Mouse (Mus musculus) CH12.LX (cell line): ENCODE measurements around the gene Pax6. TPM values are rescaled to one million over a fixed set of nuclear protein-coding genes. Genes with fewer than 3 reads are reported as not detected.

ENCODE experiments used
- DNase-seq: peaks from one replicate; pipeline ENCODE4 v3.0.0-alpha.2; 2013; ENCODE audit errors: extremely low read depth
- H3K27ac ChIP-seq: 2 replicates; pipeline ENCODE4 v1.5.1; 2012; ENCODE audit warnings: low read depth, mild to moderate bottlenecking, control low read depth, moderate library complexity; ENCODE audit not compliant: insufficient read depth
- H3K27me3 ChIP-seq: replicated peaks from 2 replicates; pipeline ENCODE3; 2012; ENCODE audit warnings: inconsistent platforms
- H3K36me3 ChIP-seq, 2 experiments: replicated peaks in 1 of 2; 2 replicates each; pipeline versions ENCODE3 to v1.6.1; 2012; ENCODE audit warnings: inconsistent platforms in 1 of 2, low read length in 1 of 2, mild to moderate bottlenecking in 1 of 2, mixed read lengths in 1 of 2, moderate library complexity in 1 of 2; ENCODE audit not compliant: control insufficient read depth in 1 of 2, insufficient read depth in 1 of 2
- H3K4me1 ChIP-seq, 2 experiments: 2 replicates each; pipeline ENCODE4 v1.6.1; 2012; ENCODE audit warnings: inconsistent platforms in 1 of 2, moderate library complexity in 1 of 2; ENCODE audit not compliant: insufficient read depth in 2 of 2, control insufficient read depth in 1 of 2
- H3K4me2 ChIP-seq: 2 replicates; pipeline ENCODE4 v1.6.1; 2012; ENCODE audit warnings: low read depth, mild to moderate bottlenecking, control low read depth; ENCODE audit not compliant: poor library complexity, insufficient read depth, severe bottlenecking
- H3K4me3 ChIP-seq, 3 experiments: fragments of 150-350 bp in 1 of 3; sonication (generic) in 1 of 3; replicated peaks in 1 of 3; 2 replicates each; pipeline versions ENCODE3 to v1.5.1; 2011 to 2012; ENCODE audit warnings: low read depth in 2 of 3, low read length in 2 of 3, mild to moderate bottlenecking in 2 of 3, moderate library complexity in 2 of 3, control low read depth in 1 of 3, improper control_type of control experiment in 1 of 3, inconsistent platforms in 1 of 3, mixed read lengths in 1 of 3; ENCODE audit not compliant: poor library complexity in 1 of 3
- H3K79me2 ChIP-seq: replicated peaks from 2 replicates; pipeline ENCODE4 v1.6.1; 2012; ENCODE audit warnings: mild to moderate bottlenecking, moderate library complexity; ENCODE audit not compliant: control insufficient read depth, poor library complexity, insufficient read depth, severe bottlenecking; ENCODE audit errors: extremely low read depth
- H3K9ac ChIP-seq: 2 replicates; pipeline ENCODE4 v1.6.1; 2012; ENCODE audit warnings: low read depth, mild to moderate bottlenecking, control low read depth, moderate library complexity; ENCODE audit not compliant: insufficient read depth
- H3K9me3 ChIP-seq: replicated peaks from 2 replicates; pipeline ENCODE3; 2012; ENCODE audit warnings: low read length, inconsistent platforms, mixed read lengths
- BHLHE40 ChIP-seq: IDR thresholded peaks from 2 replicates; pipeline ENCODE4 v1.6.1; 2011; ENCODE audit warnings: mild to moderate bottlenecking, low read depth, low read length, improper control_type of control experiment
- CHD1 ChIP-seq: IDR thresholded peaks from 2 replicates; pipeline ENCODE4 v1.6.1; 2012; ENCODE audit warnings: low read depth, low read length, improper control_type of control experiment, inconsistent platforms
- CTCF ChIP-seq, 2 experiments: IDR thresholded peaks in 1 of 2; conservative IDR thresholded peaks in 1 of 2; 2 replicates each; pipeline ENCODE4 v1.5.1; 2011 to 2012; ENCODE audit warnings: low read depth in 2 of 2, low read length in 2 of 2, improper control_type of control experiment in 1 of 2, inconsistent platforms in 1 of 2, mild to moderate bottlenecking in 1 of 2, moderate library complexity in 1 of 2
- E2F4 ChIP-seq: IDR thresholded peaks from 2 replicates; pipeline ENCODE4 v1.6.1; 2011; ENCODE audit warnings: low read depth, low read length, improper control_type of control experiment; ENCODE audit not compliant: insufficient replicate concordance
- ELF1 ChIP-seq: IDR thresholded peaks from 2 replicates; pipeline ENCODE4 v1.6.1; 2014; ENCODE audit warnings: low read depth, mild to moderate bottlenecking, inconsistent platforms, low read length, improper control_type of control experiment
- ETS1 ChIP-seq: conservative IDR thresholded peaks from 2 replicates; pipeline ENCODE4 v1.6.1; 2012; ENCODE audit warnings: low read depth, mild to moderate bottlenecking, inconsistent platforms, low read length, improper control_type of control experiment, moderate library complexity
- GABPA ChIP-seq: IDR thresholded peaks from 2 replicates; pipeline ENCODE4 v1.6.1; 2012; ENCODE audit warnings: low read depth, low read length, improper control_type of control experiment, inconsistent platforms; ENCODE audit not compliant: insufficient replicate concordance
- JUND ChIP-seq: conservative IDR thresholded peaks from 2 replicates; pipeline ENCODE4 v1.6.1; 2011; ENCODE audit warnings: low read depth, low read length, improper control_type of control experiment
- KAT2A ChIP-seq: IDR thresholded peaks from 2 replicates; pipeline ENCODE4 v1.6.1; 2012; ENCODE audit warnings: low read length, improper control_type of control experiment, inconsistent platforms; ENCODE audit not compliant: insufficient replicate concordance
- MAX ChIP-seq: IDR thresholded peaks from 2 replicates; pipeline ENCODE4 v1.6.1; 2011; ENCODE audit warnings: low read length, improper control_type of control experiment
- NELFE ChIP-seq: IDR thresholded peaks from 2 replicates; pipeline ENCODE4 v1.6.1; 2011; ENCODE audit warnings: low read depth, low read length, improper control_type of control experiment
- NRF1 ChIP-seq: IDR thresholded peaks from 2 replicates; pipeline ENCODE4 v1.6.1; 2014; ENCODE audit warnings: low read depth, mild to moderate bottlenecking, inconsistent platforms, low read length, improper control_type of control experiment, moderate library complexity
- POLR2A ChIP-seq: IDR thresholded peaks from 2 replicates; pipeline ENCODE4 v1.6.1; 2011; ENCODE audit warnings: low read depth, mild to moderate bottlenecking, improper control_type of control experiment, low read length
- RCOR1 ChIP-seq: conservative IDR thresholded peaks from 2 replicates; pipeline ENCODE4 v1.6.1; 2012; ENCODE audit warnings: low read depth, mild to moderate bottlenecking, inconsistent platforms, low read length, improper control_type of control experiment
- SIN3A ChIP-seq: IDR thresholded peaks from 2 replicates; pipeline ENCODE4 v1.6.1; 2012; ENCODE audit warnings: low read length, improper control_type of control experiment, inconsistent platforms
- SMC3 ChIP-seq: IDR thresholded peaks from 2 replicates; pipeline ENCODE4 v1.6.1; 2011; ENCODE audit warnings: low read depth, low read length, improper control_type of control experiment
- UBTF ChIP-seq: IDR thresholded peaks from 2 replicates; pipeline ENCODE4 v1.6.1; 2012; ENCODE audit warnings: low read depth, mild to moderate bottlenecking, inconsistent platforms, low read length, improper control_type of control experiment, moderate library complexity
- USF1 ChIP-seq: IDR thresholded peaks from 2 replicates; pipeline ENCODE4 v1.6.1; 2014; ENCODE audit warnings: low read depth, mild to moderate bottlenecking, inconsistent platforms, low read length, improper control_type of control experiment
- USF2 ChIP-seq: conservative IDR thresholded peaks from 2 replicates; pipeline ENCODE4 v1.6.1; 2011; ENCODE audit warnings: low read depth, low read length, improper control_type of control experiment
- ZC3H11A ChIP-seq: IDR thresholded peaks from 2 replicates; pipeline ENCODE4 v1.6.1; 2012; ENCODE audit warnings: low read depth, mild to moderate bottlenecking, inconsistent platforms, low read length, improper control_type of control experiment
- ZMIZ1 ChIP-seq: IDR thresholded peaks from 2 replicates; pipeline ENCODE4 v1.6.1; 2012; ENCODE audit warnings: low read depth, mild to moderate bottlenecking, inconsistent platforms, low read length, improper control_type of control experiment
- dilution Hi-C: fragments of 300-500 bp; cut with MboI; formaldehyde crosslinking; loops from 2 replicates; pipeline ENCODE4 v1.14.3; 2020; ENCODE audit warnings: low sequenced_read_pairs; ENCODE audit not compliant: extremely low pct_unique_long_range_greater_than_20kb, extremely low pct_ligation_motif_present
- in situ Hi-C: fragments of 300-500 bp; cut with MboI; formaldehyde crosslinking; loops from 3 replicates; pipeline ENCODE4 v1.14.3; 2019; ENCODE audit warnings: low sequenced_read_pairs, low pct_ligation_motif_present, low pct_unique_long_range_greater_than_20kb, mixed read lengths
- polyA plus RNA-seq: library from polyadenylated mRNA; unstranded; fragments of >175 nt; gene quantifications from 2 replicates; pipeline ENCODE4 v1.2.1, GENCODE M21; 2012; ENCODE audit warnings: low read depth; ENCODE audit not compliant: insufficient read length
- total RNA-seq, 2 experiments: library from RNA; depleted of rRNA; stranded (reverse); fragments of 300-350 nt in 1 of 2; fragments of >200 nt in 1 of 2; gene quantifications; 2 replicates each; pipeline ENCODE4 v1.2.3; 2012 to 2014

Pax6 gene
- total and polyA plus RNA-seq, 3 experiments = 0.17 to 0.30 TPM; not detected in 1

GRCm38 (mm10) chr2:105661623-105662066 lies 7.1 kb upstream of the Pax6 start:
- in situ Hi-C loops = no loop called here
- TF ChIP-seq NRF1 (no peak), KAT2A (no peak)
- dilution Hi-C loops = no loop called here

DNA sequence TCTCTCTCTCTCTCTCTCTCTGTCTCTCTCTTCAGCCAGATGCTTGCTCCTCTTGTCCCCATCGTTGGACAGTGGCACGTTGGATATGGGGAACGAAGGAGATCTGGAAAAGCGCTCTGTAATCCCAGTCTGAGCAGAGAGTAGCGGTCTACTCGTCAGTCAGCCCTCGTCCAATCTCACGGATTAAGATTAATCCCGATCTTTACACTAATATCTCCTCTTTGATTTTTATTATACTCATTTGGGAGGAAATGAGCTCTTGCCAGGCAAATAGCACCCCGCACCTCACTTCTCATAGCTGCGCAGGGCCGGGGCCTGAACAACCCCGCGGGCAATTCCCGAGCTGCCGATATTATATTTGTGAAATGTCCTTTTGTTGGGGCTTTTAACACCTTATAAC lies 6.6 kb upstream of the Pax6 start:
- Histone ChIP-seq H3K4me2 (no peak overlapping the region), H3K9me3 (no peaks in the 10 kb centered on the region), H3K27ac (no peak overlapping the region), H3K36me3 (no peaks in the 10 kb centered on the region), H3K4me1 (0 out of 4 replicates have a peak, but pooled peaks cover 0 to 3% of the 10 kb centered on the region in 2 experiments), H3K9ac (no peak overlapping the region), H3K4me3 (no peak overlapping the region), H3K27me3 (peaks cover 14% of the 10 kb centered on the region), H3K79me2 (no peaks in the 10 kb centered on the region)
- no peak for TF ChIP-seq SMC3
- no peak for TF ChIP-seq SIN3A
- TF ChIP-seq NELFE = no peak
- TF ChIP-seq ETS1 = no peak
- no peak for TF ChIP-seq USF1
- TF ChIP-seq JUND = no peak
- TF ChIP-seq ELF1 = no peak
- no peak for TF ChIP-seq CHD1
- TF ChIP-seq GABPA = no peak
- TF ChIP-seq ZMIZ1 = no peak
- no peak for TF ChIP-seq MAX
- TF ChIP-seq ZC3H11A = no peak
- no peak for TF ChIP-seq BHLHE40
- no peak for TF ChIP-seq USF2
- no peak for TF ChIP-seq RCOR1
- TF ChIP-seq E2F4 = no peak
- TF ChIP-seq CTCF (conservative IDR thresholded peaks at IDR 0.05 in 1 of 2, IDR thresholded peaks at IDR 0.05 in 1 of 2; ENCODE audit: low read depth in 2 of 2, low read length in 2 of 2) = no peak
- no peak for TF ChIP-seq UBTF
- TF ChIP-seq POLR2A = no peak
- dilution Hi-C loops (no loop called here), in situ Hi-C loops (no loop called here)
- DNase-seq = no peak

More at GRCm38 (mm10) chr2:105661623-105662066, 7.1 kb upstream of the Pax6 start:
- H3K9ac ChIP-seq = no peak overlapping the region
- no peak overlapping the region for H3K4me2 ChIP-seq
- H3K9me3 ChIP-seq = no peaks in the 10 kb centered on the region
- no peaks in the 10 kb centered on the region for H3K79me2 ChIP-seq
- H3K4me1 ChIP-seq = 0 out of 4 replicates have a peak, but pooled peaks cover 0 to 5% of the 10 kb centered on the region in 2 experiments
- no peak overlapping the region for H3K4me3 ChIP-seq
- no peak for DNase-seq
- peaks cover 11% of the 10 kb centered on the region for H3K27me3 ChIP-seq
- H3K36me3 ChIP-seq = no peaks in the 10 kb centered on the region
- no peak overlapping the region for H3K27ac ChIP-seq
